Mouse (Mus musculus) forebrain, postnatal 0 days (tissue): ENCODE data around the gene Ercc1. TPM values are rescaled to one million over a fixed set of nuclear protein-coding genes. Genes with fewer than 3 reads are reported as not detected.
A peak's percentile ranks its signal among the peaks of the same experiment; 100 is the strongest.

Experiments
- ATAC-seq: fragments of 200-750 bp; cut with Nextera tagmentation; 2 replicates; pipeline ENCODE4 v1.8.0; 2017; ENCODE audit warnings: mild to moderate bottlenecking, moderate library complexity
- DNase-seq: peaks from one replicate; pipeline ENCODE4 v3.0.0-alpha.2; 2015
- H3K27ac ChIP-seq: fragments of 300-500 bp; sonication (generic); 2 replicates; pipeline ENCODE4 v1.5.1; 2014; ENCODE audit warnings: low read depth, mild to moderate bottlenecking, antibody characterized with exemption, low read length, moderate library complexity, mixed read lengths
- H3K27me3 ChIP-seq: fragments of 300-500 bp; sonication (generic); 2 replicates; pipeline ENCODE4 v1.6.1; 2014; ENCODE audit warnings: mild to moderate bottlenecking, low read length, mixed read lengths; ENCODE audit not compliant: insufficient read depth
- H3K36me3 ChIP-seq: fragments of 300-500 bp; sonication (generic); 2 replicates; pipeline ENCODE4 v1.6.1; 2014; ENCODE audit warnings: mild to moderate bottlenecking, moderate library complexity; ENCODE audit not compliant: insufficient read depth
- H3K4me1 ChIP-seq: fragments of 300-500 bp; sonication (generic); 2 replicates; pipeline ENCODE4 v1.6.1; 2014; ENCODE audit warnings: antibody characterized with exemption; ENCODE audit not compliant: insufficient read depth
- H3K4me2 ChIP-seq: fragments of 300-500 bp; sonication (generic); 2 replicates; pipeline ENCODE4 v1.6.1; 2014; ENCODE audit warnings: low read depth, mild to moderate bottlenecking, moderate library complexity
- H3K4me3 ChIP-seq: fragments of 300-500 bp; sonication (generic); 2 replicates; pipeline ENCODE4 v1.5.1; 2014; ENCODE audit warnings: low read depth, low read length, mixed read lengths
- H3K9ac ChIP-seq: fragments of 300-500 bp; sonication (generic); 2 replicates; pipeline ENCODE4 v1.6.1; 2014; ENCODE audit warnings: mild to moderate bottlenecking
- H3K9me3 ChIP-seq: fragments of 300-500 bp; sonication (generic); 2 replicates; pipeline ENCODE4 v1.6.1; 2016; ENCODE audit warnings: low read length
- CTCF ChIP-seq: sonication (generic); IDR thresholded peaks from 2 replicates; pipeline ENCODE4 v1.5.1; 2016; ENCODE audit warnings: antibody characterized with exemption, control low read depth, low read depth
- WGBS: fragments of 180-500 bp; shearing (Covaris S2); extraction: QIAGEN DNeasy Blood & Tissue Kit; methylation state at CpG from one replicate; pipeline ENCODE4 v1.1.7; 2014; 5-methylcytosine and 5-hydroxymethylcytosine counted together
- polyA plus RNA-seq: library from polyadenylated mRNA; unstranded; fragments of >200 nt; fragmentation: Nextera tagmentation; extraction: Ambion mirVana; gene quantifications from 2 replicates; pipeline ENCODE4 v1.2.1, GENCODE M21; 2015
- total RNA-seq: library from RNA; depleted of rRNA; stranded (reverse); fragments of >200 nt; gene quantifications from 2 replicates; pipeline ENCODE4 v1.2.3, GENCODE M21; 2014

The Ercc1 gene
- total and polyA plus RNA-seq, 2 experiments from 2014 or later = 56.6 to 80.5 TPM

GRCm38 (mm10) chr7:19381377-19382165, 37.0 kb downstream of the Ercc1 start, which contains the start of gene Ercc2:
TSS of gene Ercc2 (plus strand) at chr7:19382010.
- peak within 1 kb of the TSS; percentile 72 for H3K27ac ChIP-seq
- peak within 1 kb of the TSS; percentile 73 for H3K4me2 ChIP-seq
- H3K9me3 ChIP-seq = no peaks in the 10 kb centered on the region
- 7% methylated on average over 43 of the region's 48 CpGs for WGBS
- peak within 1 kb of the TSS; percentile 81 for H3K4me3 ChIP-seq
- H3K36me3 ChIP-seq = peaks cover 22% of the 10 kb centered on the region
- H3K9ac ChIP-seq = peak within 1 kb of the TSS; percentile 72
- H3K4me1 ChIP-seq = peaks cover 11% of the 10 kb centered on the region; the same call in 1 of the 2 replicates
- peak; percentile 100 for DNase-seq
- TF ChIP-seq CTCF = no peak
- ATAC-seq = peak; percentile 98
- H3K27me3 ChIP-seq = no peaks in the 10 kb centered on the region

- DNase-seq (peak; percentile 32), ATAC-seq (peak; percentile 50)
- WGBS = 4% methylated on average over 27 of the region's 37 CpGs
- Histone ChIP-seq H3K4me1 (peaks cover 11% of the 10 kb centered on the region; the same call in 1 of the 2 replicates), H3K4me3 (peak overlapping the region; percentile 81), H3K36me3 (peaks cover 27% of the 10 kb centered on the region), H3K27me3 (no peaks in the 10 kb centered on the region), H3K27ac (peak overlapping the region; percentile 72), H3K9me3 (no peaks in the 10 kb centered on the region), H3K4me2 (peak overlapping the region; percentile 73), H3K9ac (peak overlapping the region; percentile 72)
- peak; percentile 26 for TF ChIP-seq CTCF
These were observed 37.6 kb downstream of the Ercc1 start for GRCm38 (mm10) chr7:19382166-19382541.

GRCm38 (mm10) chr7:19383708-19384107, 39.1 kb downstream of the Ercc1 start:
- H3K9me3 ChIP-seq = no peaks in the 10 kb centered on the region
- 89% methylated on average over 9 of the region's 9 CpGs for WGBS
- no peak for TF ChIP-seq CTCF
- ATAC-seq (no peak), DNase-seq (no peak)
- H3K4me1 ChIP-seq = peaks cover 11% of the 10 kb centered on the region; the same call in 1 of the 2 replicates
- no peak overlapping the region for H3K9ac ChIP-seq
- H3K36me3 ChIP-seq = peaks cover 40% of the 10 kb centered on the region
- H3K27ac ChIP-seq = no peak overlapping the region
- no peaks in the 10 kb centered on the region for H3K27me3 ChIP-seq
- no peak overlapping the region for H3K4me3 ChIP-seq
- H3K4me2 ChIP-seq = no peak overlapping the region

- ATAC-seq (peak; percentile 38), DNase-seq (no peak)
- Histone ChIP-seq H3K9ac (no peak overlapping the region), H3K9me3 (no peaks in the 10 kb centered on the region), H3K36me3 (peaks cover 89% of the 10 kb centered on the region), H3K4me2 (no peak overlapping the region), H3K27ac (no peak overlapping the region), H3K4me3 (no peak overlapping the region), H3K27me3 (no peaks in the 10 kb centered on the region), H3K4me1 (no peaks in the 10 kb centered on the region)
- WGBS = 66% methylated on average over 10 of the region's 10 CpGs
- TF ChIP-seq CTCF = no peak
These were observed 44.3 kb downstream of the Ercc1 start for GRCm38 (mm10) chr7:19388699-19389413.

- Histone ChIP-seq H3K36me3 (peaks cover 65% of the 10 kb centered on the region), H3K4me1 (no peaks in the 10 kb centered on the region), H3K27ac (no peak overlapping the region), H3K27me3 (no peaks in the 10 kb centered on the region), H3K4me3 (no peak overlapping the region), H3K9me3 (no peaks in the 10 kb centered on the region), H3K4me2 (no peak overlapping the region), H3K9ac (no peak overlapping the region)
- DNase-seq (no peak), ATAC-seq (no peak)
- TF ChIP-seq CTCF = no peak
- WGBS = 91% methylated on average over 8 of the region's 8 CpGs
These were observed 49.9 kb downstream of the Ercc1 start for GRCm38 (mm10) chr7:19394484-19394883.

- Histone ChIP-seq H3K9ac (peak overlapping the region; percentile 33; the same call in 1 of the 2 replicates), H3K27me3 (peaks cover 24% of the 10 kb centered on the region), H3K36me3 (peaks cover 14% of the 10 kb centered on the region), H3K4me1 (no peaks in the 10 kb centered on the region), H3K4me3 (peak overlapping the region; percentile 19; the same call in 1 of the 2 replicates), H3K9me3 (no peaks in the 10 kb centered on the region), H3K27ac (no peak overlapping the region), H3K4me2 (peak overlapping the region; percentile 44)
- DNase-seq (no peak), ATAC-seq (peak; percentile 45; the same call in 1 of the 2 replicates)
- TF ChIP-seq CTCF = no peak
- 3% methylated on average over 27 of the region's 27 CpGs for WGBS
These were observed 55.1 kb downstream of the Ercc1 start for GRCm38 (mm10) chr7:19399496-19400280.
